8 mouse cellular contexts compared by ENCODE assay signal in the genomic region with DNA sequence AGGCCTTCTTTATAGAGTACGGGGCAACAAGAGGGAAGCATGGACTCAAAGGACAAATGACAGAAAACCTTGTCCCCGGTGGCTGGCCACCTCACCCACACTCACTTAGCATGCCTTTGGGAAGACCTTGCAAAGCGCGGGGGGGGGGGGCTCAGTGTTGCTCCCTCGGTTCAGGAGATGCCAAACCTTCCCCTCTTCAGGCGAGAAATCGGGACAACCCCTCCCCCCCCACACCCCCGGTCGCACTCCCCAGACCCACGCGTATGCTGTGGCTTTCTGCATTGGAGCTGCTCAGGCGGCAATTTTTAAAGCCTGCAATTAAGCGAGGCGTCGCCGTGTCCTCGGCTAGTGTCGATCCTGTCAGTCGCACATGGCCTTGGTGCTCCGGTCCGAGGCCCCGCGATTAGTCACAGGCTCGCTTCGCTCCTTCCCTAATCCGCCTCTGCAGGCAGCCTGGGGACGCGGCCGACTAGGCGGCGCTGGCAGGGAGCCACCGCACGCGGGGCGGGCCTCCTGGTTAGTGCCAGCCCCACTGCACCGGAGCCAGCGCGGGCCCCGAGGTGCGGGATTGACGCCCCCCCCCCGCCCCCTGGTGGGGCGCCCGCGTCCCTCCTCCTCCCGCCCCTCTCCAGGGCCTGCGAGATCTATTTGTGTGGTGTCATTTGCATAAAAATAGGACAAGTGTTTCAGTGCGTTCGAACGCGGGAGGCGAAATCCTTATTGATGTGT.
DNase-seq lines count a peak whose midpoint lies in the region; ATAC-seq and TF ChIP-seq lines count a peak whose summit lies in the region.

No protein-coding gene starts in this region.

- TF ChIP-seq CTCF in cerebellum, adult 2 months (IDR thresholded peaks at IDR 0.05; ENCODE audit: borderline replicate concordance, insufficient read depth, low read depth, low read length), result no peak
- TF ChIP-seq CTCF in forebrain, postnatal 0 days (IDR thresholded peaks at IDR 0.05; ENCODE audit: low read depth), result 0 out of 2 replicates have a peak, but pooled peaks have one; percentile 4

- no peak overlapping the region for H3K4me3 ChIP-seq in cerebellum, adult 2 months (replicated peaks; ENCODE audit: insufficient read depth, low read depth, low read length)
- 0 out of 2 replicates have a peak overlapping the region, but pooled peaks have one; percentile 9 for H3K4me3 ChIP-seq in forebrain, postnatal 0 days (ENCODE audit: low read depth, low read length)
- H3K4me3 ChIP-seq in hindbrain, embryonic 16.5 days (ENCODE audit: low read length), result peak overlapping the region; percentile 20
- H3K4me3 ChIP-seq in limb, embryonic 15.5 days, result peak overlapping the region; percentile 52
- peak overlapping the region; percentile 13 for H3K4me3 ChIP-seq in midbrain, embryonic 15.5 days

- H3K4me2 ChIP-seq in forebrain, postnatal 0 days (ENCODE audit: low read depth), result peak overlapping the region; percentile 76
- peak overlapping the region; percentile 88 for H3K4me2 ChIP-seq in hindbrain, embryonic 16.5 days (ENCODE audit: low read length)
- H3K4me2 ChIP-seq in limb, embryonic 15.5 days, result peak overlapping the region; percentile 81
- H3K4me2 ChIP-seq in midbrain, embryonic 15.5 days, result peak overlapping the region; percentile 92

- TF ChIP-seq POLR2A in cerebellum, adult 2 months (IDR thresholded peaks at IDR 0.05; ENCODE audit: borderline replicate concordance, insufficient read depth, low read length), result no peak

- H3K27ac ChIP-seq in cerebellum, adult 2 months (ENCODE audit: insufficient read depth, low read length), result no peak overlapping the region
- peak overlapping the region; percentile 45 for H3K27ac ChIP-seq in forebrain, postnatal 0 days (ENCODE audit: low read depth, low read length)
- peak overlapping the region; percentile 29; the same call in 1 of the 2 replicates for H3K27ac ChIP-seq in hindbrain, embryonic 16.5 days (ENCODE audit: low read depth, low read length)
- peak overlapping the region; percentile 90; the same call in 1 of the 2 replicates for H3K27ac ChIP-seq in limb, embryonic 15.5 days
- H3K27ac ChIP-seq in midbrain, embryonic 15.5 days, result peak overlapping the region; percentile 93

- no peaks in the 10 kb centered on the region for H3K27me3 ChIP-seq in cerebellum, adult 2 months (ENCODE audit: control insufficient read depth, insufficient read depth, low read length)
- H3K27me3 ChIP-seq in forebrain, postnatal 0 days (ENCODE audit: insufficient read depth, low read length), result no peaks in the 10 kb centered on the region; the same call in 1 of the 2 replicates
- H3K27me3 ChIP-seq in hindbrain, embryonic 16.5 days (replicated peaks; ENCODE audit: control insufficient read depth, insufficient read depth, low read length), result peaks cover 37% of the 10 kb centered on the region
- H3K27me3 ChIP-seq in limb, embryonic 15.5 days, result peaks cover 72% of the 10 kb centered on the region
- peaks cover 34% of the 10 kb centered on the region for H3K27me3 ChIP-seq in midbrain, embryonic 15.5 days (replicated peaks)

- 21% methylated on average over 44 of the region's 52 CpGs for WGBS in cerebellum, adult 2 months
- WGBS in forebrain, postnatal 0 days, result 8% methylated on average over 48 of the region's 52 CpGs
- WGBS in hindbrain, embryonic 16.5 days, result 5% methylated on average over 44 of the region's 52 CpGs
- 5% methylated on average over 51 of the region's 52 CpGs for WGBS in limb, embryonic 15.5 days
- 4% methylated on average over 51 of the region's 52 CpGs for WGBS in midbrain, embryonic 15.5 days

- H3K36me3 ChIP-seq in forebrain, postnatal 0 days (ENCODE audit: insufficient read depth), result no peaks in the 10 kb centered on the region
- H3K36me3 ChIP-seq in hindbrain, embryonic 16.5 days (ENCODE audit: control insufficient read depth, insufficient read depth, low read length), result no peaks in the 10 kb centered on the region
- no peaks in the 10 kb centered on the region for H3K36me3 ChIP-seq in limb, embryonic 15.5 days
- no peaks in the 10 kb centered on the region for H3K36me3 ChIP-seq in midbrain, embryonic 15.5 days (replicated peaks)

- H3K9ac ChIP-seq in forebrain, postnatal 0 days, result 0 out of 2 replicates have a peak overlapping the region, but pooled peaks have one; percentile 14
- peak overlapping the region; percentile 27 for H3K9ac ChIP-seq in hindbrain, embryonic 16.5 days (ENCODE audit: low read depth, low read length)
- H3K9ac ChIP-seq in limb, embryonic 15.5 days, result no peak overlapping the region
- H3K9ac ChIP-seq in midbrain, embryonic 15.5 days, result no peak overlapping the region

- no peaks in the 10 kb centered on the region for H3K9me3 ChIP-seq in forebrain, postnatal 0 days (ENCODE audit: low read length)
- H3K9me3 ChIP-seq in hindbrain, embryonic 16.5 days (ENCODE audit: control insufficient read depth, low read length), result no peaks in the 10 kb centered on the region
- H3K9me3 ChIP-seq in limb, embryonic 15.5 days, result no peaks in the 10 kb centered on the region
- no peaks in the 10 kb centered on the region for H3K9me3 ChIP-seq in midbrain, embryonic 15.5 days

- 0 out of 2 replicates have a peak, but pooled peaks have one; percentile 4 for ATAC-seq in forebrain, postnatal 0 days
- 0 out of 2 replicates have a peak, but pooled peaks have one; percentile 19 for ATAC-seq in hindbrain, embryonic 16.5 days
- no peak for ATAC-seq in limb, embryonic 15.5 days (ENCODE audit: insufficient number of reproducible peaks, low FRiP score, low TSS enrichment, low read depth)
- peak; percentile 16 for ATAC-seq in midbrain, embryonic 15.5 days (replicated peaks)

- peak; percentile 40 to 50 for DNase-seq in cerebellum, adult 2 months
- DNase-seq in cerebellum, adult 9-10 months, result no peak
- DNase-seq in adrenal gland, postnatal 25 days, result peak; percentile 80
- peak; percentile 51 for DNase-seq in forebrain, postnatal 0 days
- DNase-seq in spleen, postnatal 4 days (ENCODE audit: low spot score in 2 of 2), result peak; percentile 60 to 81

- H3K4me1 ChIP-seq in cerebellum, adult 2 months (ENCODE audit: control insufficient read depth, insufficient read depth, low read length), result peaks cover 12% of the 10 kb centered on the region
- H3K4me1 ChIP-seq in forebrain, postnatal 0 days (ENCODE audit: insufficient read depth), result no peaks in the 10 kb centered on the region
- peaks cover 27% of the 10 kb centered on the region for H3K4me1 ChIP-seq in hindbrain, embryonic 16.5 days (ENCODE audit: control insufficient read depth, insufficient read depth, low read depth, low read length)
- H3K4me1 ChIP-seq in limb, embryonic 15.5 days, result peaks cover 36% of the 10 kb centered on the region
- H3K4me1 ChIP-seq in midbrain, embryonic 15.5 days, result peaks cover 50% of the 10 kb centered on the region

Comparison
In these comparisons a context has a peak if more than half of its experiments do, and no peak if none do; other contexts are left out.
1. H3K9ac ChIP-seq: peak in forebrain, postnatal 0 days (single experiment) and hindbrain, embryonic 16.5 days (single experiment); none in limb, embryonic 15.5 days (single experiment) and midbrain, embryonic 15.5 days (single experiment).
2. Peak in every context shown above with its lines, with median percentiles within 50 percentile points of each other: H3K4me2 ChIP-seq.